Mouse (Mus musculus): ENCODE results near the gene Clmp.

DNA sequence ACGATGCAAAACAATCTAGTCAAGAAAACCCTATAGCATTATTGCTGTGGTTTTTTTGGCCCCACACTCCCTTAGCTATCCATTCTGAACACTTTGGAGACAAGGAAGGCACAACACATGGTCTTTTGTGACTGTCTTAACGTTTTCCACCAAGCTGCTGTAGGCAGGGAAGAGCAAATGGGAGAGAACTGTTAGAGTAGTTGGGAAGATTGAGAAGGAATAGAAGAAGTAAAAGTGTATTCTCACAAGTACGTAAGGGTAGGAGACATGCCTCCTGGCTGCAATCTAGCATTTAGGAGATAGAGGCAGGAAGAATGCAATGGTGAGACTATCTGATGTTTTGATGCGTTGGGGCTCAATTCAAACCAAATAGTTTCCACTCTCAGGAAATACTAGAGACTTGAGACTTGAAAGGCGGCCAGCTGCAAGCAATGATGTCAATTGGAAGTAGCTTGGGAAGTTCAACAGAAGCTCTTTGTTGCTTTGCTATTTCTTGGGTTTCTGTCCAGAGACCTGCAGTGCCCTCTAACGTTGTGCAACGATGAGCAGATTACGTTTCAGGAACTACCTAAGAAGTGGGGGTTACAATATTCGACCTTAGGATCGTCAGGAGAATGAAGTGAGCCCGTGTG is 121.6 kb downstream of the Clmp start:
- TF ChIP-seq CTCF (IDR thresholded peaks at IDR 0.05; ENCODE audit: control insufficient read depth, insufficient read depth, low read length) (no peak), POLR2A (IDR thresholded peaks at IDR 0.05; ENCODE audit: borderline replicate concordance, control insufficient read depth, low read depth, low read length) (no peak)
